Mouse (Mus musculus) liver, adult 2 months (tissue): ENCODE results near the gene Zmynd11.

Source experiments
- CTCF ChIP-seq: fragments of 200-500 bp; IDR thresholded peaks from 2 replicates; pipeline ENCODE4 v1.5.1; 2011; ENCODE audit warnings: low read depth, low read length, control low read depth
- POLR2A ChIP-seq: fragments of 200-500 bp; IDR thresholded peaks from 2 replicates; pipeline ENCODE4 v1.6.1; 2011; ENCODE audit warnings: low read length, control low read depth; ENCODE audit not compliant: insufficient read depth; ENCODE audit errors: extremely low read depth

DNA sequence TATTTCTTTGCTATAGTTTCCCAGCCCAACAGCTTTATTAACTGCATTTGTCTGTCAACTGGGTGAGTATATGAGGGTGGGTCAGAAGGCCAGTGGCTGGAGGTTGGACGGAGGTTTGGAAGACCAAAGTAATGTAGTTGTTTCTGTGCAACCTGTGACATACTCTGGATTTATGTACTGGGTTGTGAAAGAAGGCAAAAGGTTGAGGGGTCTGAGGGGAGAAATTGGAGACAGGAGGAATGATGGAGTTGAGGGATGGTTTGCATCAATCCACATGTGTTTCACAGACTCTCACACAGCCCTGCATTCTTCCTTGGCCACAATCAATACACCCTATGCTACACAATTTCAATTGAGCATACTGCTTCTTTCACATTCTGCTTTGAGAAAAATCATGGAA lies 1.4 kb upstream of the Zmynd11 start:
- TF ChIP-seq POLR2A: no peak
- TF ChIP-seq CTCF: no peak
